Mouse (Mus musculus) inflammation-experienced regulatory T-cells, adult 6 months (primary cell): ENCODE data around the gene Syt17. TPM values are rescaled to one million over a fixed set of nuclear protein-coding genes. Genes with fewer than 3 reads are reported as not detected.

ENCODE experiments used
- ATAC-seq: one replicate; pipeline ENCODE4 v1.8.0; 2017
- polyA plus RNA-seq, 3 experiments: library from polyadenylated mRNA; unstranded; fragments of 100-300 nt; shearing (Covaris generic); gene quantifications; one replicate each; pipeline ENCODE4 v1.2.1; 2017

The Syt17 gene
- under 1 TPM in 1 of 3 experiments, not detected in 2; 0.21 TPM for polyA plus RNA-seq

- no peak for ATAC-seq
Observed at GRCm38 (mm10) chr7:118448134-118448967, at the start of gene Syt17. Syt17 (minus strand) TSS chr7:118448222.

- ATAC-seq, result no peak
Observed at GRCm38 (mm10) chr7:118494892-118495579, 47.0 kb upstream of the Syt17 start.

GRCm38 (mm10) chr7:118493892-118494291 lies 45.9 kb upstream of the Syt17 start:
- ATAC-seq, result no peak

- peak; percentile 89 for ATAC-seq
Observed at GRCm38 (mm10) chr7:118491431-118492147, 43.6 kb upstream of the Syt17 start, which contains the start of gene Itpripl2. Itpripl2 (minus strand) TSS chr7:118491975.

- ATAC-seq, result peak; percentile 22
Observed at GRCm38 (mm10) chr7:118490666-118491430, 42.8 kb upstream of the Syt17 start.

GRCm38 (mm10) chr7:118489706-118490665 lies 42.0 kb upstream of the Syt17 start:
- no peak for ATAC-seq

- no peak for ATAC-seq
Observed at GRCm38 (mm10) chr7:118488060-118488664, 40.1 kb upstream of the Syt17 start.

- no peak for ATAC-seq
Observed at GRCm38 (mm10) chr7:118486917-118487316, 38.9 kb upstream of the Syt17 start.

GRCm38 (mm10) chr7:118483996-118484395 lies 36.0 kb upstream of the Syt17 start:
- ATAC-seq, result no peak

GRCm38 (mm10) chr7:118482001-118482400 lies 34.0 kb upstream of the Syt17 start:
- no peak for ATAC-seq

- ATAC-seq, result no peak
Observed at GRCm38 (mm10) chr7:118481047-118481810, 33.2 kb upstream of the Syt17 start.

GRCm38 (mm10) chr7:118480160-118480709 lies 32.2 kb upstream of the Syt17 start:
- no peak for ATAC-seq

GRCm38 (mm10) chr7:118478835-118479312 lies 30.9 kb upstream of the Syt17 start:
- no peak for ATAC-seq

GRCm38 (mm10) chr7:118476428-118476827 lies 28.4 kb upstream of the Syt17 start:
- no peak for ATAC-seq

GRCm38 (mm10) chr7:118475008-118475705 lies 27.1 kb upstream of the Syt17 start:
- no peak for ATAC-seq

- no peak for ATAC-seq
Observed at GRCm38 (mm10) chr7:118472886-118473285, 24.9 kb upstream of the Syt17 start.

- ATAC-seq, result no peak
Observed at GRCm38 (mm10) chr7:118468060-118468459, 20.0 kb upstream of the Syt17 start.

- no peak for ATAC-seq
Observed at GRCm38 (mm10) chr7:118464432-118464831, 16.4 kb upstream of the Syt17 start.
